Mouse (Mus musculus): ENCODE data around the gene Pld6. TPM values are rescaled to one million over a fixed set of nuclear protein-coding genes. Genes with fewer than 3 reads are reported as not detected.
A peak's percentile ranks its signal among the peaks of the same experiment; 100 is the strongest.

The Pld6 gene
- polyA plus RNA-seq, 1 experiment from 2014 or later = 2.4 TPM

DNA sequence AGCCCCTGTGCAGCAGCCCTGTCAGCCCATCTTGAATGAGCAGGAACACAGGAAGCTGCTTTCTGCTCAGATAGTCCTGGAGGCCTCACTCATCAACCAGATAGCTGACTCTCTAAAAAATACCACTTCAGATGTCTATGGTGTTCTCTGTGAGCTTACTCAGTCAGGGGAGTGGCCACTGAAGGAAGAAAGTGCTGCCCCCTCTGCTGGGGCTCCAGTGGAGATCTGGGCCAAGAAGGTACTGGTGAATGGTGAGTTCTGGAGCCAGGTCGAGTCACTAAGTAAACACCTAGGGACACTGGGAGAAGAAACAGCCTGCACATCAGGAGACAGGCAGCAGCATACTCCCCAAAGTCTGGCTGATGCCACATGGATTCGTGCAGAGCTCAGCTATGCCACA, 27.8 kb downstream of the Pld6 start:
- ATAC-seq = no peak
- Histone ChIP-seq H3K27ac (peak overlapping the region; percentile 29; the same call in 1 of the 2 replicates), H3K27me3 (replicated peaks) (no peaks in the 10 kb centered on the region), H3K9me3 (replicated peaks) (no peaks in the 10 kb centered on the region), H3K4me1 (no peaks in the 10 kb centered on the region), H3K4me2 (no peak overlapping the region), H3K9ac (no peak overlapping the region), H3K4me3 (no peak overlapping the region), H3K36me3 (peaks cover 91% of the 10 kb centered on the region)
- 74% methylated on average over 2 of the region's 2 CpGs for WGBS (ENCODE audit: insufficient replicate concordance)

DNA sequence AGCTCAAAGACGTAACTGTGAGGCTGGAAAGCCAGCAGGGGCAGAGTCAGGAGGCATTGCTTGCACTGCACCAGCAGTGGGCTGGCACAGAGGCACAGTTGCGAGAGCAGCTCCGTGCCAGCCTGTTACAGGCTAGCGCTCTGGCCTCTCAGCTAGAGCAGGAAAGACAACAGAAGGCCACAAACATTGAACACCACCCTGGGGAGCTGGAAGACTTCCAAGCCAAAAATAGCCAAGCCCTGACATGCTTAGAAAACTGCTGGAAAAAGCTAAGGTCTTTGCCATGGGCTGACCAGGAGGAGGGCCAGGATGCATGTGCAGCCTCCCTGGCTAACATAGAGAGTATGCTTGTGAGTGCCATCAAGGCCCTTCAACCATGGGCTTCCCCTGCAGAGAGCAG, 28.3 kb downstream of the Pld6 start:
- 88% methylated on average over 4 of the region's 4 CpGs for WGBS (ENCODE audit: insufficient replicate concordance)
- H3K36me3 ChIP-seq = peaks cover 89% of the 10 kb centered on the region

DNA sequence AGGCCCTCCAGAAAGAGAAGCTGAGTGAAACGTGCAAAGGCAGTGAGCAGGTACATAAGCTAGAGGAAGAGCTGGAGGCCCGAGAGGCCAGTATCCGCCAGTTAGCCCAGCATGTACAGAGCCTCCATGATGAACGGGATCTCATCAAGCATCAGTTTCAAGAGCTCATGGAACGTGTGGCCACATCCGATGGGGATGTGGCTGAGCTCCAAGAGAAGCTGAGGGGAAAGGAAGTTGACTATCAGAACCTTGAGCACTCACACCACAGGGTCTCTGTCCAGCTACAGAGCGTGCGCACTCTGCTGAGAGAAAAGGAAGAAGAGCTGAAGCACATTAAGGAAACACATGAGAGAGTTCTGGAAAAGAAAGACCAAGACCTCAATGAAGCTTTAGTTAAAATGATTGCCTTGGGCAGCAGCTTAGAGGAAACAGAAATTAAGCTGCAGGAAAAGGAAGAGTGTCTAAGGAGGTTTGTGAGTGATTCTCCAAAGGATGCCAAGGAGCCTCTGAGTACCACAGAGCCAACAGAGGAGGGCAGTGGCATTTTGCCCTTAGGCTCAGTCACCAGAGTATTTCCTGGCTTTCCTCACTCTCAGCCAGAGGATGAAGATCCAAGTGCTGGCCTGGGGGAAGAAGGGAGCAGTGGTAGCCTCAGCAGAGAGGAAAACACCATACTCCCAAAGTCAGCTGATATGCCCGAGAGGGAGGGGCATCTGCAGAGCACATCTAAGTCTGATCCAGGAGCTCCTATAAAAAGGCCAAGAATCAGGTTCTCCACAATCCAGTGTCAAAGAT, 29.1 kb downstream of the Pld6 start:
- no peak for ATAC-seq
- Histone ChIP-seq H3K4me3 (no peak overlapping the region), H3K4me1 (no peaks in the 10 kb centered on the region), H3K9me3 (replicated peaks) (no peaks in the 10 kb centered on the region), H3K9ac (no peak overlapping the region), H3K36me3 (peaks cover 89% of the 10 kb centered on the region), H3K27me3 (replicated peaks) (no peaks in the 10 kb centered on the region), H3K4me2 (no peak overlapping the region), H3K27ac (no peak overlapping the region)
- 81% methylated on average over 9 of the region's 9 CpGs for WGBS (ENCODE audit: insufficient replicate concordance)

More for the DNA sequence above, 28.3 kb downstream of the Pld6 start:
- Histone ChIP-seq H3K4me3 (no peak overlapping the region), H3K27ac (peak overlapping the region; percentile 29; the same call in 1 of the 2 replicates), H3K27me3 (replicated peaks) (no peaks in the 10 kb centered on the region), H3K9me3 (replicated peaks) (no peaks in the 10 kb centered on the region), H3K9ac (no peak overlapping the region), H3K4me2 (no peak overlapping the region), H3K4me1 (no peaks in the 10 kb centered on the region)
- ATAC-seq = no peak

DNA sequence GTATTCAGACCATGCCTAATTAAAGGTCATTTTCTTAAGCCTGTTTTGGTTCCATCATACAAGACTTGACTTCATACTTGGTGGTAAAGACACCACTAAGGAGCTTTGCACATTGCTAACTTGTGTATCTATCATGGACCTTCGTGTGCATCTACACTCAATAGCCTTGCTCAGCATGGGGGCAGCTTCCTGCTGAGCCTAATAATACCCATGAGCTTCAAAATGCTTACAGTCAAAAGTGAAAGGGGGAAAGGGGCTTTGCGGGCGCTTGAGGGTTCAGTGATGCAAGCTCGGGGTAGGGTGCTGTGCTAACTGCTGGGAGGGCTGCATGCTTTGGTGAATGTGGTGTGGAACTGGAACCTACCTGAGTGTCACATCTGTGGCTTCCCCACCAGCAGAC, 31.1 kb downstream of the Pld6 start:
- Histone ChIP-seq H3K4me1 (no peaks in the 10 kb centered on the region), H3K9me3 (replicated peaks) (no peaks in the 10 kb centered on the region), H3K36me3 (peaks cover 96% of the 10 kb centered on the region), H3K27me3 (replicated peaks) (no peaks in the 10 kb centered on the region), H3K4me3 (no peak overlapping the region), H3K27ac (no peak overlapping the region), H3K9ac (no peak overlapping the region), H3K4me2 (no peak overlapping the region)
- WGBS (ENCODE audit: insufficient replicate concordance) = 86% methylated on average over 4 of the region's 4 CpGs
- ATAC-seq = no peak

DNA sequence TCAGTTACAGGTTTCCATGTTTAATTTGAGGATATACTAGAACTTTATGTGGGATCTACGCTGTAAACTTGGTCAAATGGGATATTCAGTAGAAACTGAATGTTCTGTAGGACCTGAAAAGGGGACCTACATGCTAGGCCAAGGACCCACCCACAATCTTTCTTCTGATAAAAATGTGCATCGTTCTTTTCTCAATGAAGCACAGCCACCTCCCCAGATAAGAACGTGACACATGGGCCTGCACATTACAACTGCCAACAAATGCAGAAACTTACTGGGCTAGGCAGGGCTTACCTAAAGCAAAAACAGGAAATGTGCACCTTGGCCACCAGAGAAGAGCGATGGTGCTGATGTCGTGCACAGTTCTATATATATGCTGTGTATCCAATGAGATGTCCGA, 32.9 kb downstream of the Pld6 start:
- Histone ChIP-seq H3K4me2 (no peak overlapping the region), H3K9me3 (replicated peaks) (no peaks in the 10 kb centered on the region), H3K4me1 (no peaks in the 10 kb centered on the region), H3K36me3 (peaks cover 95% of the 10 kb centered on the region), H3K4me3 (no peak overlapping the region), H3K9ac (no peak overlapping the region), H3K27me3 (replicated peaks) (no peaks in the 10 kb centered on the region), H3K27ac (no peak overlapping the region)
- WGBS (ENCODE audit: insufficient replicate concordance) = 75% methylated on average over 6 of the region's 6 CpGs
- no peak for ATAC-seq

DNA sequence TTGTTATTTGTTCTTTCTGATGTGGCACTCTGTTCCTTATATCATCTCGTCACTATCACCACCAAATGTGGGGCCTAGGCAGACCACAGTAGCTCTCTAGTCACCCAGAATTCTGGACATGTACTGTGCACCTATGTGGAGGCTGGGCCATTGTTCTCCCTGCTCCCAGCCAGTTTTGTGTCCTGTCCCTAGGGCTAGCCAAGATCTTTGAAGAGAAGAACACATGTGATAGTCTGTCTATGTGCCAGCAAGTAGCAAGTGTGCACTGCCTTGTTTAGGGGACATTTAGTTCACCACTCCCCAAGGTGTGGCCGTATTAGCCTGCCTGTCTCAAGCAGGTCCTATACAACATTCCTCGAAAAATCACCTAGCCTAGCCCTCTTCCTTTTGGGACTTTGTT, 38.4 kb downstream of the Pld6 start:
- H3K9me3 ChIP-seq (replicated peaks) = no peaks in the 10 kb centered on the region
- 80% methylated on average over 3 of the region's 3 CpGs for WGBS (ENCODE audit: insufficient replicate concordance)
- ATAC-seq = no peak
- H3K27ac ChIP-seq = no peak overlapping the region
- no peaks in the 10 kb centered on the region for H3K4me1 ChIP-seq
- H3K9ac ChIP-seq = no peak overlapping the region
- peaks cover 69% of the 10 kb centered on the region for H3K36me3 ChIP-seq
- no peak overlapping the region for H3K4me3 ChIP-seq
- no peaks in the 10 kb centered on the region for H3K27me3 ChIP-seq (replicated peaks)
- H3K4me2 ChIP-seq = no peak overlapping the region

DNA sequence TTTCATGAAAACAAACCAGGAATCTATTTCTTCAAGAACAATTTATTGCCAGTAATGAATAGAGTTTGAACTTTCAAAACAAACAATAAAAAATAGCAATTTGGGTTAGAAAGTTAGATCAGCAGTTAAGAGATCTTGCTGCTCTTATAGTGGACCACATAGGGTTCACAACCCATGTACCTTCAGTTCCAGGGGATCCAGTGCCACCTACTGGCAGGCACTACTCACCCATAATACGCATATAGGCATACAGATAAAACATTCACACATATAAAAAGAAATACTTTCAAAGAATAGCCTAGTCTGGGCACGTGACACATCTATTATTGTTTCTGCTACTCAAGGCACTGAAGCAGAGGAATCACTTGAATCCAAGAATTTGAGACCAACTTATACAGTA, 40.8 kb downstream of the Pld6 start:
- no peaks in the 10 kb centered on the region for H3K9me3 ChIP-seq (replicated peaks)
- no peak overlapping the region for H3K4me3 ChIP-seq
- no peaks in the 10 kb centered on the region for H3K27me3 ChIP-seq (replicated peaks)
- 80% methylated on average over 2 of the region's 2 CpGs for WGBS (ENCODE audit: insufficient replicate concordance)
- no peak overlapping the region for H3K4me2 ChIP-seq
- H3K9ac ChIP-seq = no peak overlapping the region
- H3K4me1 ChIP-seq = no peaks in the 10 kb centered on the region
- ATAC-seq = no peak
- no peak overlapping the region for H3K27ac ChIP-seq
- H3K36me3 ChIP-seq = peaks cover 70% of the 10 kb centered on the region

DNA sequence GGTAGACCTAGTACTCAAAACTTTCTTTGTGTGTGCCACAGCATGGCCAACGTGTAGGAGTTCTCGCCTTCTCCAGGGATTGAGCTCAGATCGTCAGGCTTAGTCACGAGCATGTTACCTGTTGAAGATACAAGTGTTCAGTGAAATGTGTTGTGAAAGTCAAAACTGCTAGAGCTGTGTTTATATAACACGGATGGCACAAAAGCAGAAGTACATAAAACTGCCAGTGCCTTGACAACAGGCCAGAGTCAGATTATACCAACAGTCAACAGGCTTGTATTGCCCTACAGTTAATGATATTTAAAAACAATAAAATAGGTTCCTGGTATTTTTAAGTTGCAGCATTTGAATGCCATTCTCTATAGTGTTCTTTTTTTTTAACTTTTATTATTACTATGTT, 41.6 kb downstream of the Pld6 start:
- Histone ChIP-seq H3K27me3 (replicated peaks) (no peaks in the 10 kb centered on the region), H3K9me3 (replicated peaks) (no peaks in the 10 kb centered on the region), H3K36me3 (peaks cover 72% of the 10 kb centered on the region), H3K27ac (no peak overlapping the region), H3K4me1 (no peaks in the 10 kb centered on the region), H3K9ac (no peak overlapping the region), H3K4me2 (no peak overlapping the region), H3K4me3 (no peak overlapping the region)
- no peak for ATAC-seq
- 85% methylated on average over 5 of the region's 5 CpGs for WGBS (ENCODE audit: insufficient replicate concordance)

DNA sequence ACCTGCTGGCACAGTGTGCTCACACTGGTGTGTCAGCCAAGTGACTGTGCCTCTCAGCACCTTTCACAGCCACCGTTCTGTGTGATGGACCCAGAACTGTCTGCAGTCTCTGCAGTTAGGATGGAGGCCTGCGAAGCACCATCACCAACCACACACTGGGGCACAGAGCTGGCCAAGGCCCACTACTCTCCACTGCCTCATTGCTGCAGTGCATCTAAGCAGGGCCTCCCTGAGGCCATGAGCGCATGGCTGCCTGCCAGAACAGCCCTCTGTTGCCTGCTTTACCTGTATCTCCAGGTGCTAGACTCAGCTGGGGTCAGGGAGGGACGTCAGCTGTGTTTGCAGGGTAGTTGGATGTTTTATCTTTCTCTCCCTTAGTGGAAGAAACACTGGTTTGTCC, 43.1 kb downstream of the Pld6 start:
- WGBS (ENCODE audit: insufficient replicate concordance) = 82% methylated on average over 4 of the region's 4 CpGs
- Histone ChIP-seq H3K36me3 (peaks cover 71% of the 10 kb centered on the region), H3K4me1 (peaks cover 8% of the 10 kb centered on the region), H3K9ac (no peak overlapping the region), H3K27ac (no peak overlapping the region), H3K9me3 (replicated peaks) (no peaks in the 10 kb centered on the region), H3K4me3 (no peak overlapping the region), H3K4me2 (no peak overlapping the region), H3K27me3 (replicated peaks) (no peaks in the 10 kb centered on the region)
- ATAC-seq = no peak

DNA sequence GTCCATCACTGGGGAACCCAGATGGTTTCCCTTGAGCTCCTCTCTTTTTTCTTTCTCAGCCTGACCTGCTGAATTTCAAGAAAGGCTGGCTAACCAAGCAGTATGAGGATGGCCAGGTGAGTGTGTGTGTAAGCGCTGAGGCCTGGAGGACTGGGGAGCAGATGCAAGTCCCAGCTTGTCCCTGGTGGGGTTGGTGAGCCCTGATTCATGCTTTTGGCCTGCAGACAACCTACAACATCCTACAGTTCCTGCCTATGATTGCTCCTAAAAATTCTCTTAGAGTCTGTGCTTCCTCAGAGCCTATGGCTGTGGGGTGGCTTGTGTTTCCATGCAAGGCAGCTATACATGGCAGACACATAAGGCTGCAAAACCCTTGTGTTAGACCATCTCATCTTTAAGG, 43.7 kb downstream of the Pld6 start:
- Histone ChIP-seq H3K9ac (no peak overlapping the region), H3K9me3 (replicated peaks) (no peaks in the 10 kb centered on the region), H3K27ac (no peak overlapping the region), H3K4me3 (no peak overlapping the region), H3K4me2 (no peak overlapping the region), H3K27me3 (replicated peaks) (no peaks in the 10 kb centered on the region), H3K4me1 (peaks cover 15% of the 10 kb centered on the region), H3K36me3 (peaks cover 71% of the 10 kb centered on the region)
- no peak for ATAC-seq
- WGBS (ENCODE audit: insufficient replicate concordance) = 78% methylated on average over 1 of the region's 1 CpGs

DNA sequence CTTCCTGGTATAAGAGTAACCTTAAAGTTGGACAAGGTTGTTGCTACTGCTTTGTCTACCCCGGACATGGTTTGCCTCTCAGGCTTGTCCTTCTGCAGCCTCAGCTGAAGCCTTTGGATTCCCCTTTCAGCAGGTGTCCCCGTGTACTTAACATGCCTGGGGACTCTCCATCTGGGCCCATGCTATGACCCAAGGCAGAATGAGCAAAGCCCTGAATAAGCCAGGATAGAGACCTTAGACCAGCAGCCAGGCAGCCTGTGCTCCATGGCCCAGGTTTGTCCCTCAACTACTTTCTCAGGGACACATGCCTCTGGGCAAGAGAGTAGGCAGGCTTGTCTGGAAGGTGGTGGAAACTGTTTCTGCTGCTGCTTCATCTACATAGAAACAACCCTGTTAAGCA, 44.1 kb downstream of the Pld6 start:
- peaks cover 71% of the 10 kb centered on the region for H3K36me3 ChIP-seq
- H3K4me1 ChIP-seq = peaks cover 19% of the 10 kb centered on the region
- H3K9ac ChIP-seq = no peak overlapping the region
- H3K27ac ChIP-seq = no peak overlapping the region
- no peak overlapping the region for H3K4me2 ChIP-seq
- WGBS (ENCODE audit: insufficient replicate concordance) = 82% methylated on average over 2 of the region's 2 CpGs
- H3K9me3 ChIP-seq (replicated peaks) = no peaks in the 10 kb centered on the region
- no peak for ATAC-seq
- H3K27me3 ChIP-seq (replicated peaks) = no peaks in the 10 kb centered on the region
- no peak overlapping the region for H3K4me3 ChIP-seq

DNA sequence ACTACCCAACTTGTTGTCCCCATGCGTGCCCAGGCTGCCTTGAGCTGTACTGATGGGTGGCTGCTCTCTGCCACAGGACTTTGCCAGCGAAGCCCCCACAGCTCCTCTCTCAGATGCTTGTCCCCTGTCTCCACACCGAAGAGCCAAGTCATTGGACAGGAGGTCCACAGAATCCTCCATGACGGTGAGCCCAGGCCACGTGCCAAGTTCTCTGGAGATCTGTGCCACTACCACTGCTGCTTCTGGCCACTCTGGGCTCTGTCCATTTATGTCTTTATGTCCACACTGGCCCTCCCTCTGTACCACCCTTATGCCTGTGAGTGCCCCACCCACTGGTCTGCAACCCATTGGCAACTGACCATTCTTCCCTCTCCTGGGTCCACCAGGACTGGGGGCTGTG, 45.5 kb downstream of the Pld6 start:
- Histone ChIP-seq H3K4me3 (no peak overlapping the region), H3K27ac (no peak overlapping the region), H3K4me1 (peaks cover 22% of the 10 kb centered on the region), H3K36me3 (peaks cover 83% of the 10 kb centered on the region), H3K9me3 (replicated peaks) (no peaks in the 10 kb centered on the region), H3K9ac (no peak overlapping the region), H3K27me3 (replicated peaks) (no peaks in the 10 kb centered on the region), H3K4me2 (no peak overlapping the region)
- WGBS (ENCODE audit: insufficient replicate concordance) = 86% methylated on average over 5 of the region's 5 CpGs
- no peak for ATAC-seq

DNA sequence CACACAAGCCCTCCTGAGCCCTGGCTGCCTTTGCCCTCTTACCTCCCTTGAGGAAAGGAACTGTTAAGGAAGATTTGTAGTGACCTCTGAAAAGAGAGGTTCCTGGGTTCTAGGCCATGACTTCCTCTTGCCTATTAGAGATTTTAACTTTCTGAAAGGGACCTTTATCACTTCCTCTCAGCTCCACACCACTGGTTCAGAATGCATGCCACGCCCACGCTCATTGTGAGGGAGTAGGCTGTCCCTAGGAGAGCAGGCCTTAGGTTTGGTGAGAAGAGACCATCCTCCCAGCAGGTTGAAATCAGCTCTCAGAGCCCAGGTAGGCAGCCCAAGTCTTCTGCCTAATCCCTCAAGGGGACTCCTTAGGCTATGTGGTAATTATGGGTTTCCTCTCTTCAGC, 47.4 kb downstream of the Pld6 start:
- H3K4me3 ChIP-seq = no peak overlapping the region
- no peak overlapping the region for H3K27ac ChIP-seq
- peaks cover 22% of the 10 kb centered on the region for H3K4me1 ChIP-seq
- 25% methylated on average over 2 of the region's 2 CpGs for WGBS (ENCODE audit: insufficient replicate concordance)
- no peak overlapping the region for H3K9ac ChIP-seq
- no peak overlapping the region for H3K4me2 ChIP-seq
- peaks cover 94% of the 10 kb centered on the region for H3K36me3 ChIP-seq
- ATAC-seq = no peak
- H3K27me3 ChIP-seq (replicated peaks) = no peaks in the 10 kb centered on the region
- no peaks in the 10 kb centered on the region for H3K9me3 ChIP-seq (replicated peaks)
